Mouse (Mus musculus) layer of hippocampus, adult 8-10 months (tissue): ENCODE results near the gene Maml3. TPM values are rescaled to one million over a fixed set of nuclear protein-coding genes. Genes with fewer than 3 reads are reported as not detected.

ENCODE experiments used
- DNase-seq, 2 experiments: peaks; one replicate each; pipeline ENCODE4 v3.0.0; 2022; ENCODE audit warnings: low spot score in 2 of 2
- total RNA-seq, 4 experiments: library from RNA; stranded (reverse); gene quantifications; 2 replicates each; pipeline ENCODE4 v1.2.4; 2022

The Maml3 gene
- total RNA-seq, 4 experiments from 2014 or later, result 7.0 to 9.3 (median 8.0) TPM

DNA sequence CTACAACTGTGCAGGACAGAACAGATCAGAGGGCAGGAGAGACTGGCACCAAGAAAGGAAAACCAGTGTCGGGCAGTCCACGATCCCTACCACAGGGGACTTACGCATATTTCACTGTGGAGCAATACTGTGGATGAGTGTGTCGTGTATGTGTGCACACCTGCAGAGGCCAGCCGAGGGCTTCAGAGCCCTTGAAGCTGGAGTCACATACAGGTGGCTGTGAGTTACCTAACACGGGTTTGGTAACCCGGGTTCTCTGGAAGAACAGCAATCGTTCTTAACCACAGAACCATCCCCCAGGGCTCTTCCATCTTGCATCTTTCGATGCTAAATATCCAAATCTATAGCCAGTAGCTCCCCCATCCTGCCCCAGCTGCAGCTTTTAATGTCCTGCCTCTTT, 228.1 kb downstream of the Maml3 start:
- no peak for DNase-seq

DNA sequence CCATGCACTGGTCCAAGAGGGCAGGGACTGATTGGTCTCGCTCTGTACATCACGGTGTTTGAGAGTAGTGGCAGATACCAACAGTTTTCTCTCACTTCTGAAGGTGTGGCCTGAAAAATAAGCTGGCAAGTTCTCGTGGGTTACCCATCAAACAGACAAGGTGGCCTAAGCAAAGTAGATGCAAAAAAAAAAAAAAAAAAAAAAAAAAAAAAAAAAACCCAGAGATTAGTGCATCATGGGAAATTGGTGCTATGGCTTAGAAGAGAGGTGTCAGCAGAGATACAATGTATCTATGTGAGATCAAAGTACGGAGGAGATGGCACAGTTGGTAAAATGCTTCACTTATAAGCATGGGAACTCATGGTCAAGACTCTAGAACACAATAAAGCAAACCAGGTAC, 229.2 kb downstream of the Maml3 start:
- DNase-seq, result no peak

DNA sequence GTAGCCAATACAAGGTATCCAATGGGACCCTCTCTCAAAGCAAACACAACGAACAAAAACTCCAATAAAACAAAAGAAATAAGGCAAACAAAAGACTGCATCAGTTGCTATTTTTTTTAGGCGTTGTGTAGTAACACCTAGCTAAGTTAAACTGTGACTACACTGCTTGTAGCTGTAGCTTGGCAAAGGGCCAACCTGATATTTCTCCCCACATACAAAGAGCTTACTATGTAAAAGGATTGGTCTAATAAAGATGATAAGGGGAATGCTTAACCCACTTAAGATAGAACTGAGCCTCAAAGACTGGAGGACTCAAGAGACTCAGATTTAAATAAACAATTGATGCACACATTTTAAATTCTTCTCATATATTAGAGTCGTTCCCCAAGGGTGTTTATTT, 230.6 kb downstream of the Maml3 start:
- no peak for DNase-seq

DNA sequence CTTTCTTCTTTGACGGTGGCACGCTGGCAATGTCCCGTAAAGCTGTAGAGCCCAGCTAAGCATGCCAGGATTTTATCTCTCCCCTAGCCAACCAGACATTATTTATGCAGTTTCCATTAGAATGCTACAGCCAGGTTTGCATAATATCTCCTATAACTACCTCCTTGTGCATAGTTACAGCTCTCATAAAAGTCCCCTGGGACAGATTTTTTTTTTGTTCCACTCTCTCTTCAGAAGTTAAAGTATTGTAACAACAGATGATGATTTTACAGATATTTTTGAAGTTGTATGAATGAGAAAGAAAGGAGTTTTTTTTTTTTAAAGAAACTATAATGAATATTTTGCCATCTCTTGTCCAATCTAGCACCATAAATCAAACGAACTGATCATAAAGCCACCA, 232.1 kb downstream of the Maml3 start:
- no peak for DNase-seq

DNA sequence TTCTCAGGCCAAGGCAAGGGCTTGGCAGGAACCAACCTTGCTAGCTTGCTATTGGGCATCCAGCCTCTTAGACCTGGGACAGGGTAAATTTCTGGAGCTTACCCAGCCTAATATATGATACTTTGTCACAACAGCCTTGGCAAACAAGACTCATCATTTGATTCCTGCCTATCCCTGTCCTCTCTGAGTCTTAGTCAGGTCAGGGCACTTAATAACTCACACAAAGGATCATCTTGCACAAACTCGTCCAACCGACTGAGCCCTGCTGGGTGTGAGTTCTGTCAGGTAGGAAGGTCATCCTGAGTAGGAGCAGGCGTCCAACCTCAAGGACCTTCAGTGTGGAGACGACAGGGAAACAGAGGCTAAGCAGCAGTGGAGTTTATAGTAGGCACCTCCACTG, 233.5 kb downstream of the Maml3 start:
- DNase-seq, result no peak

DNA sequence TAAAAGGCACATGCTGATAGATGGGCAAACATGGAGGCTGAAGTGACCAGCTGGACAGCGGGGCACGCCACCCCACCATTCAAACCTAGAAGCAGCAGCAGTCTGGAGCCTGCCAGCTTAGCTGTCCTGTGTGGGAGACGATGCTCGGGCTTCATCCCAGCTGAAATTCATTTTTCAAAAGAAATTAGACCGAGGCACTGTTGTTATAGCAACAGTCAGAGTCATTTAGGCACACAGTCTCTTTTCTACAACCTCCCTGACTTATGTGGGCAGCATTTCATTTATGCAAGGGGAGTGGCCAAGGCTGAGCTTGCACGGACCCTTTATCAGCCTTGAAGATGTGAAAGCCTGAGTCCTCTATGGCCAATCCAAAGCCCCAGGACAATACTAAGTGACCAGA, 234.9 kb downstream of the Maml3 start:
- no peak for DNase-seq

DNA sequence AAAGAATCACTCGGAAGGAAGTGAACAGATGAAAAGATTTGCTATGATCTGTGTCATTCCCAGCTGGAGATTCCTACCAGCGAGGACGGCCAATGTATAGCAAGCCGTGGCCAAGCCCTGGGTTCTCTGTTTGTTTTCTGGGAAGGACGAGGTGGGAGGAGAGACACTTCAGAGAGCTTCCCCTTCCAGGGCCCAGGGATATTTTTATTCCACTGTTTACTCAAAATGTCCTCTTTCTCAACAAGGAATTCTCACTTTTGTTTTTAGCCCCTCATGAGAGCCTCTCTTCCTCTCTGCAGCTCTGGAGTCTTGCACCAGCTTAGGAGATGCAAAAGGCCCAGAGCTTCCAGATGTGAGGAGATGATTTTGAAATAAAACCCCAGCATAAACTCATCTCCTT, 236.0 kb downstream of the Maml3 start:
- DNase-seq, result no peak

DNA sequence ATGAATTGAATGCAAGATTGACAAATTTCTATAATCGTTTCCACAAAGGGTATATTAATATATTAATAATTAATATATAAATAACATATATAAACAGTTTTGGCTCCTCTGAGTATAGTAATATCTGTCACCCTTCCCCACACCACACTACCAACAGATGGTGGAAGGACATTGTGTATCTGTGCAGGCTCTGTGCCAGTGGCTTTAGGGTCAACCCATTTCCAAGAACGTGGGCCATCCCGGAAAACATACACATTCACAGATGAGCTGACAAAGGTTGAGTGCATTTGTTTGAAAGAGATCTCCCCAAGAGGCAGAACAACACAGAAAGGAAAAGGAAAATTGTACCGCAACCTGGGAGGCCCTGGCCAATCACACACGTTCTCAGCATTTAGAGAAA, 238.4 kb downstream of the Maml3 start:
- DNase-seq, result no peak

DNA sequence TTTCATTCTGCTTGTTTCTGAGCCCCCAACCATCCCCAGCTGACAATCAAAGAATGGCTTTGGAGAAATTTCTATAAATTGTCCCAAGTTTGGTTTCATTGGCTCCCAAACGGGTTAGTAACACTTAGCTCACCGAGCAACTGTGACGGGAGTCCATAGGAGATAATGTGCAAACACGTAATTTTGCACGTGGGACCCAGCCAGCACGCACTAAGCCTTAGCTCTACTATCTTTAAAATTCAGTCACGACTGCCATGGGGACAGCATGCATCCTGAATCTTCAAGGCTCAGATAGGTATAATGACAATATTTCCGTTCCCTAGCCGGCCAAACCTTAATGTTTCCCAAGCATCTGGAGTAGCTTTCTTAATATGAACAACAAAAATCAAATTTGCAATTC, 243.2 kb downstream of the Maml3 start:
- DNase-seq, result no peak

DNA sequence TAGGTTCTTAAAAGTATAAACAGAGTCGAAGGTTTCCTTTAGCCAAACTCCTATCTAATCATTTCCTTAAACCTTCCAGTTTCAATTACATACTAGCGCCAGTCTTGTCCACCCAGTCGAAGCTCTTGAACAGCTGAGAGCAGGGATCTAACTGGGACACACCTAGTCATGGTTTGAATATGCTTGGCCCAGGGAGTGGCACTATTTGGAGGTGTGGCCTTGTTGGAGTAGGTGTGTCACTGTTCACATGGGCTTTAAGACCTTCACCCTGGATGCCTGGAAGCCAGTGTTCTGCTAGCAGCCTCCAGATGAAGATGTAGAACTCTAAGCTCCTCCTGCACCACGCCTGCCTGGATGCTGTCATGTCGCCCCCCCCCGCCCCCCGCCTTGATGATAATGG, 244.4 kb downstream of the Maml3 start:
- no peak for DNase-seq

DNA sequence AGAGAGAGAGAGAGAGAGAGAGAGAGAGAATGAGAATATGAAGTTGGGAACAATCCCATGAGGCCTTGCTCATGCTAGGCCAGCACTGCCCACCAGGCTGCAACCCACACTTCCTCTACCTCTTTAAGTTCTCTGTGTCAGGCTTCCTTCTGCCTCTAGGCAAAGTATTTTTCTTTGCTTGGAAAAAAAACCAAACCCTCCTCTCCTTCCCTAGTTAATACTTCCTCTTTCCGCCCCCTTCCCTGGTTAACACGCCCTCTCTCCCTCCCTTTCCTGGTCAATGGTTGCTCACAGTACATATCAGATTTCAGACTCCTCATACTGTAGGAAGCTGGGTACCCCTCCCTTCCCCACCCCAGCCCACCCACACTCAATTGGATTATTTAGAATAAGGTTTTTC, 245.7 kb downstream of the Maml3 start:
- no peak for DNase-seq

DNA sequence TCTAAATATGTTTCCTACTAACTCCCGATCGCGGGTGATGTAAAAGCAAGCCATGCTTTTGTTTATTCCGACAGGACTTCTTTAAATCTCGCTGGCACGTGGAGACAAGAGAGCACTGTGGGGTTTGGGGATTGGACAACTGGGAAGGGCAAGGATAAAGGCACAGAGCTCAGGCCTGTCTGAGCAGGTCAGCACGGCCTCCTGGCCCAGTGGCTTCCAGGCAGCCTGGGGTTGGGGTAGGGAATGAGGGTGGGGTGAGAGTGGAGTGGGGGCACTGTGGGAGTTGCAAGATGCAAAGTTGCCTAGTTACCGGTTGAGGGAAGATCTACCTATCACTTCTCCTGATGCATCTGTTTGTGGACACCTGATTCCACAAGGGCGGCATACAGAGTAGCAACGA, 250.7 kb downstream of the Maml3 start:
- DNase-seq, result no peak

DNA sequence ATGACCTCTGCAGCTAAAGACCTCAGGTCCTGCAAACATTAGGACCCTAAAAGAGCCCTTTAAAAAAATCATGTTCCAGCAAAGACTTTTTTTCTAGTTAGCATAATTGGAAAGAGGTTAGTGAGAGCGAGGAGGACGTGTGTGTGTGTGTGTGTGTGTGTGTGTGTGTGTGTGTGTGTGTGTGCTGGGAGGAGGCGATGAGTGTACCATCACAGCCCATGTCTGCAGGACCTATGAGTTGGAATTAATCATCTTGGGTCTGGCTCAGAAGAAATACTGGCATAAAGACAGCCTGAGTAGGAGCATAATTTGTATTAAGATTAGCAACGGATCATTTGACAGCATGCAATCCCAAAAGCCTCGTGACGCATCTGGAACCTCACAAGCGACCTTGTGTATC, 251.3 kb downstream of the Maml3 start:
- DNase-seq, result no peak

DNA sequence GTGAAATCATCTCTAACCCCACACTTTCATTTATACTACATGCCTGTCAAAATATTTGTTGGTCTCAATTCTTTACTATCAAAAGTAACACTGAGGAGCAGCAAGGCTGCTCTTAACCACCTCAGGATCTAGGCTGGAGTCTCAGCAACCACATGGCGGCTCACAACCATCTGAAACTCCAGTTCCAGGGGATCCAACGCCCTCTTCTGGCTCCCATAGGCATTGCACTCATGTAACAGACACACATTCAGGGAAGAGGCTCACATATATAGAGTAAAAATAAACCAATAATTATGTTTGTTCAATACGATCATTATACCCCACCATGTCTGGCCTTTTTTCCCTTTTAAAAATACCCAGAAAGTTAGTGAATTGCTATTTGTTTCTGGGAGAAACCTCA, 252.2 kb downstream of the Maml3 start:
- DNase-seq, result no peak

DNA sequence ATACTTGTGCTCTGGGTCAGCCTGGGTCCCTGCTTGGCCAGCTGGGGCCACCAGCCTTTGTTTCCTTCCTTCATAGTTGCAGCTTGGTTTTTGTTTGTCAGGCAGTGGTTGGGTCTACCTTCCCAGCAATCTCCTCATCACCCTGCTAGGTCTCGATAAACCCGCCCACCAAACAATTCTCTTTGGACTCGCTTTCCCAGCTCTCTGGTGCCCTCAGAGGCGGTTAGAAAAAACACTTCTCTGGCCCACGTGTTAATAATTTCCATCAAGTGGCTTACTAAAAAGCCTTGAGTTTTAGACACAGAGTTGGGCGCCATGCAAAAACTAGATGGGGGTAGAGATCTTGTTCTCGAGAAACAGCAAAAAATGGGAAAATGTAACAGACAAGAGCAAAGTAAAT, 253.3 kb downstream of the Maml3 start:
- no peak for DNase-seq

DNA sequence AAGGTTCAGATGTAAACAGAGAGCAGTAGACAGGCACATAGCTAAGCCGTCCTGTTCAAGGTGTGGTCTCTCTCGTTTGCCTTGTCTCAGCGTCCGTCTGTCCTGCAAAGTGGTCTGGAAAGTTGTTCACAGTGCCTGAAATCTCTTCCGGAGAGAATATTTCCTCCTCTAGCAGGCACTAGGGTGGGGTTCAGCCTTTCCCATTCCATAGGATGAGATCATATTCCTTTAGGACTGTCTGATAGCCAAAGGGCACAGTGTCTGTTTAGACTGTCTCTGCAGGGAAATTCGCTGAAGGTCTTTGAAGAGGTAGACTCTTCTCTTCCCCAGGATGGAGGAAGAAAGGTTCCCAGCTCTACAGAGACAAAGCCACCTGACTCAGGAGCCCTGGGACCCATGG, 255.4 kb downstream of the Maml3 start:
- DNase-seq, result no peak

DNA sequence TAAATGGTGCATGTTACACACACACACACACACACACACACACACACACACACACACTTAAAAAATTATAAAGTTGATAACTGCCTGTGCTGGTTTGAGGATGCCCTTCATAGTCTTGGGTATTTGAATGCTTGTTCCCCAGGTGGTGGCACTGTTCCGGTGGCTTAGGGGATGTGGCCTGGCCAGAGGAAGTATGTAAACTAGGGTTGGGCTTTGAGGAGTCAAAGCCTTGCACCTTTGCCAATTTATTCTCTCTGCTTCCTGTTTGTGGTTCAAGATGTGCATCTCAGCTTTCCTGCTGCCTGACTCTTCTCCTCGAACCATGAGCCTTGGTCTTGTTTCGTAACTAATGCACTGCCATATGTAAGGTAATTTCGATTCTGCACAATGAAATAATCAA, 257.6 kb downstream of the Maml3 start:
- no peak for DNase-seq

DNA sequence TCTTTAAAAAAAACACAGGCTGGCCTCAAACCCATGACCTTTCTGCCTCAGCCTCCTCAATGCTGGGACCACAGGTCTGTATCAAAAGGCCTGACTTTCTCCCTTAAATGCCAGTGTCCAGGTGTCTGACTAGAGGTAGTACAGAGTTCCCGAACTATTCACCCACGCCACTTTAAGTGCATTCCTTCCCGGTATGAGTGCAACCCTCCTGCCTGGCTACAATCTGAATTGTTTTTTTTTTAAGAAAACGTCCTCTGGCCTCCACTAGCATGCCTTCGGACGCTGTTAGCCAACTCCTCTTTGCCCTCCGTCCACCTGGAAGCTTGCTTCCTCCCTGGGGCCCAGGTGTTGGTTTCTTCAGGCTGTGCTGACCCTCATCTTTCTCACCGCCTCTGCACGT, 260.6 kb downstream of the Maml3 start:
- no peak for DNase-seq

DNA sequence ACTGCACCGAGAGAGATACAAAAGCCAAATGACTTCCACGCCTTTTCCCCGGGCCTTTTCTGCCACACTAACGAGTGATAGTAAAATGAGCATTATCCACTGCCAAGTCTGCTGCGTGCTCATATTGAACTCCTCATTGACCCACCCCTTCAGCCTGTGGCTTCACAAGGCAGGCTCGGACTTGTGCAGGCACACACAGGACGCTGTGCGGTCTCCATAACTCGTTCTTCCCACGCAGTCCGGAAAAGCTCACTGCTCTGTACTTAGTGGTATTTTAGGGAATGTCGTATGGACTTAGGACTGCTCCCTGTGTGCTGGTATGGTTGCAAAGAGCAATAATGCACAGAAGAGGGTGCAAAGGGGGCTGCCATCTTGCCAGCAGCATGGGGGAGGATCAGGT, 262.7 kb downstream of the Maml3 start:
- DNase-seq, result no peak

DNA sequence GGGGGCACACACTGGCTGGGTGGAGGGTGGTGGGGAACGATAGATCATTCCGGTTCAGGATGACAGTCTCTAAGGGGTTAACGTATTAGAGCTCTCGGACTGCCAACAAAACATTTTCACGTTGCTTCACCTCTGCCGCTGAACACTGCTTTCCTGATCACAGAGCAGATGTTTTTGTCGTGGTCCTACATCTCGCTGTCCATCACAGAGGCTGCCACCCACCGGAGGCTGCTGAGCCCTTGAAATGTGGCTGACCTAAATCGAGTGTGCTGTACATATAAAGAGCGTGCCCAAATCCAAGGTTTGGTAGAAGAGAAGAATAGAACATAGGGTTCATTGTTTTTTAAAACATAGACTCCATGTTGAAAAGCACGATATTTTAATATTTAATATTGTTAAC, 263.3 kb downstream of the Maml3 start:
- DNase-seq, result no peak

DNA sequence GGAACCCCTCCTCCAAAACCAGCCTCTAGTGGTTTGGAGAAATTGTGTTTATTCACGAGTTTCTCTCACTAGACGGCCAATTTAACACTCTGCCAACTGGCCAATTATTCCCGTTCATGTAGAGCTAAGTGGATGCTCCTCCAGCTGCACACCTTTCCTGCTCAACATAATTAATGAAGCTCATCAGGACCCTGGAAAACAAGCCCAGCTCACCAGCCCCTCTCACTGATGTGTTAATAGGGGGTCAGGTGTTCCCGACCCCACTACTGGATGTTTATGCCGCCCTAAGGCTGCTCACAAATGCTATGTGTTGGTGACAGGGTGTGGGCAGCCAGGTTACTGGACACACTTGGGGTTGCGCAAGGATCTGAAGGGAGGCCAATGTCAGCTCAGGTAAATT, 263.7 kb downstream of the Maml3 start:
- no peak for DNase-seq

DNA sequence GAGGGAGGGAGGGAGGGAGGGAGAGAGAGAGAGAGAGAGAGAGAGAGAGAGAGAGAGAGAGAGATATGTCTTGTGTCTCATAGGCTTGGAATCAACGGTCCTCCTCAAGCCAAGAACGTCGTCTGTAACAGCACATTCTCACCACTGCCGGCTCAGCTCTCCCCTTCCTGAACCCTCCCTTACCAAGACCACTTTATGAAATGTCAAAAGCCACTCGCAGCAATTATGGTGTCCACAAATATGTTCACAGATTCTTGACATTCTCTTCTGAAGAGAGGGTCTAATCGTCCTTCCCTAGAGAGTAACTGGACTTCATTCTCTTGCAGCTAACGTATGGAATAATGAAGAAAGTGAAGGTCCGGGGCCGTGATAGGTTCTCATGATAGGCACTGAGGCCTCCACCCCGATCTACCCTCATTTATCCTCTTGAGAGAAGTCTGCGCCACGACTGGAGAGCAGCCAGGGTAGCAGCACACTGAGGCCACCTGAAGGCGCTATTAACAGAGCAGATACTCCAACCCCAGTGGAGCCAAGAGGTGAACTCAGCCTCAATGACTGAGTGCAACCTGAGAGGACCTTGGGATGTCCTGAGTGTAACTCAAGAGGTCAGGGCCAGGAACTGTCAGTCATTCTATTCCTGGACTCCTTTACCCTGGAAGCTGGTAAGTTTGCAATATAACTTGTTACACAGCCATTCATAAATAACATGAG, 264.6 kb downstream of the Maml3 start:
- no peak for DNase-seq

DNA sequence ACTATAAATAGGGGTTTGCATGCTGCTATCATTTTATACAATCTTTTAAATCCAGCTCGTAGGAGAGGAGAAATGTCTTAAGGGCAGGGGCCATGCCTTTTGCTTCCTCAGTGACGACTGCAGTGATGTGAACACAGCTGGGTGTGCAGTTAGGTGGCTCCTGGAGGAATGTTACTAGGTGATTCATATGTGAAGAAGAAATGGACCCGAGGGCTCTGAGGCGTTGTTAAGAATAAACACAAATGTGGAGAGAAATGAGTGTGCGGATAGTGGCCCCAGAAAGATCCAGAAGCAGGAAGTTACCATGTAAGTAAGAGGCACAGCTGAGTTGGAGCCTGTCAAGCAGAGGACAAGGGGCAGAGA, 265.5 kb downstream of the Maml3 start:
- DNase-seq, result no peak

DNA sequence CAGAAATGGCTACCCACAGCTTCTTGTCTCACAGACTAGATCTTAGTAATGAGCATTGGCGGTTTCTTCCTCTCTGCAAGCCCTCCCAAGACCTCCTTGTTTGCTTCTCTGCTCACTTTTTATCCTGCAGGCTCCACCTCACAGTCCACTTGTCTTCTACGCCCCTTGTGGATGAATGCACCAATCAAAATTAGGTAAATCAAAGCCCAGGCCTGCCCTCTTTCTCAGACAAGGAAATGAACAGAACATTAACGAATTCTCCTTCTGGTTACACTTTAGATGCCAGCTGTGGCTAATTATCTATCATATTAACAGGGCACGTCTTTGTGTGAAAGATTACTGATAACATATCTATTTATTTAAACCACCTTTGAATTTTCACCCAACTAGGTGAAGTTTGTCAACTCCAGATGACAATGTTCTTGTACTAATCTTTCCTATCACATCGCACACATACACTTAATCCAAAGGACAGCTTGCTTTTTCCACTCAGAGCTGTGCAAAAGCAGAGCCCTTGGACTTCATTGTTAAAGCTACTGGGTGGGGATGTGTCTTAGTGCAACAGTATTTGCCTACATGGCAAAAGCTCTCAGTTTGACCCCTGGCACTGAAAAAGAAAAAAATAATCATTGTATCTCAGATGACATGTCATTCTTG, 266.1 kb downstream of the Maml3 start:
- no peak for DNase-seq
